Mouse (Mus musculus): ENCODE data around the gene Akap6. TPM values are rescaled to one million over a fixed set of nuclear protein-coding genes. Genes with fewer than 3 reads are reported as not detected.
"Not testable (repeated sequence)": the region's sequence is repeated elsewhere in the genome, so short reads cannot be mapped to it uniquely, and the experiment has no call there.

Gene Akap6
- polyA plus RNA-seq, 1 experiment from 2014 or later: 4.5 TPM

DNA sequence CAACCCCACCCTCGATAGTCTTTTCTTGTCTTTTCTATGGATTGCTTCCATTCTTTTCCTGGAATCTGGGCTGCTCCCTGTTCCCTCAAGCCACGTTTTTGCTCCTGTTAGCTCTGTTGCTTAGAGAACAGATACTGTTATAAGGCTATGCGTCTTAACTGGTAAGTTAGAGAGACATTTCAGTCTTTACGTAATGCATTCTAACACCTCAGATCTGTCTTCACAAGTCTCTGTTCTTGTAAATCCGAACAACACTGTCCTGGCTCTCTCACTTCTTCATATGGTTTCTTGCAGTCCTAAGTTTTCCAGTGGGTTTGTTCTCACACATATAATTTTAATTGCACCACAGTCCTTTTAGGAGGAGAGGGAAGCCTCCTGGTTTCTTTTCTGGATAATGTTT lies 20.5 kb downstream of the Akap6 start:
- DNase-seq (ENCODE audit: low spot score) (no peak), ATAC-seq (replicated peaks; ENCODE audit: insufficient number of reproducible peaks, low FRiP score, low TSS enrichment, low read depth) (no peak)
- Histone ChIP-seq H3K4me2 (ENCODE audit: low read depth, low read length) (no peak overlapping the region), H3K4me1 (ENCODE audit: control insufficient read depth, insufficient read depth, low read length) (no peaks in the 10 kb centered on the region), H3K9ac (replicated peaks; ENCODE audit: low read length) (no peak overlapping the region), H3K9me3 (replicated peaks; ENCODE audit: control insufficient read depth, low read length) (no peaks in the 10 kb centered on the region), H3K27me3 (ENCODE audit: control insufficient read depth, insufficient read depth, low read length) (no peaks in the 10 kb centered on the region), H3K4me3 (ENCODE audit: low read depth, low read length) (no peak overlapping the region), H3K36me3 (replicated peaks; ENCODE audit: control insufficient read depth, insufficient read depth, low read depth, low read length) (no peaks in the 10 kb centered on the region), H3K27ac (replicated peaks; ENCODE audit: low read depth, low read length) (no peak overlapping the region)
- 83% methylated on average over 5 of the region's 5 CpGs for whole genome bisulfite sequencing

GRCm38 (mm10) chr12:52724039-52724615 lies 24.9 kb downstream of the Akap6 start:
- H3K9ac ChIP-seq (replicated peaks; ENCODE audit: low read length); DNase-seq (ENCODE audit: low spot score); H3K27me3 ChIP-seq (ENCODE audit: control insufficient read depth, insufficient read depth, low read length); H3K4me3 ChIP-seq (ENCODE audit: low read depth, low read length); H3K9me3 ChIP-seq (replicated peaks; ENCODE audit: control insufficient read depth, low read length); H3K4me2 ChIP-seq (ENCODE audit: low read depth, low read length); H3K36me3 ChIP-seq (replicated peaks; ENCODE audit: control insufficient read depth, insufficient read depth, low read depth, low read length); H3K27ac ChIP-seq (replicated peaks; ENCODE audit: low read depth, low read length); ATAC-seq (replicated peaks; ENCODE audit: insufficient number of reproducible peaks, low FRiP score, low TSS enrichment, low read depth); H3K4me1 ChIP-seq (ENCODE audit: control insufficient read depth, insufficient read depth, low read length): not testable (repeated sequence)
- 73% methylated on average over 3 of the region's 3 CpGs for WGBS

- no peak overlapping the region for H3K4me2 ChIP-seq (ENCODE audit: low read depth, low read length)
- H3K27ac ChIP-seq (replicated peaks; ENCODE audit: low read depth, low read length): no peak overlapping the region
- DNase-seq (ENCODE audit: low spot score) (no peak), ATAC-seq (replicated peaks; ENCODE audit: insufficient number of reproducible peaks, low FRiP score, low TSS enrichment, low read depth) (no peak)
- no peaks in the 10 kb centered on the region for H3K4me1 ChIP-seq (ENCODE audit: control insufficient read depth, insufficient read depth, low read length)
- H3K9me3 ChIP-seq (replicated peaks; ENCODE audit: control insufficient read depth, low read length): no peaks in the 10 kb centered on the region
- no peaks in the 10 kb centered on the region for H3K27me3 ChIP-seq (ENCODE audit: control insufficient read depth, insufficient read depth, low read length)
- no peak overlapping the region for H3K9ac ChIP-seq (replicated peaks; ENCODE audit: low read length)
- 62% methylated on average over 10 of the region's 10 CpGs for WGBS
- H3K4me3 ChIP-seq (ENCODE audit: low read depth, low read length): no peak overlapping the region
- no peaks in the 10 kb centered on the region for H3K36me3 ChIP-seq (replicated peaks; ENCODE audit: control insufficient read depth, insufficient read depth, low read depth, low read length)
Observed at GRCm38 (mm10) chr12:52726434-52727231, 27.4 kb downstream of the Akap6 start.

GRCm38 (mm10) chr12:52729396-52729795 lies 30.2 kb downstream of the Akap6 start:
- Histone ChIP-seq H3K4me1 (ENCODE audit: control insufficient read depth, insufficient read depth, low read length) (no peaks in the 10 kb centered on the region), H3K9me3 (replicated peaks; ENCODE audit: control insufficient read depth, low read length) (no peaks in the 10 kb centered on the region), H3K9ac (replicated peaks; ENCODE audit: low read length) (no peak overlapping the region), H3K4me3 (ENCODE audit: low read depth, low read length) (no peak overlapping the region), H3K27me3 (ENCODE audit: control insufficient read depth, insufficient read depth, low read length) (no peaks in the 10 kb centered on the region), H3K4me2 (ENCODE audit: low read depth, low read length) (no peak overlapping the region), H3K27ac (replicated peaks; ENCODE audit: low read depth, low read length) (no peak overlapping the region), H3K36me3 (replicated peaks; ENCODE audit: control insufficient read depth, insufficient read depth, low read depth, low read length) (no peaks in the 10 kb centered on the region)
- DNase-seq (ENCODE audit: low spot score) (no peak), ATAC-seq (replicated peaks; ENCODE audit: insufficient number of reproducible peaks, low FRiP score, low TSS enrichment, low read depth) (no peak)
- WGBS: 81% methylated on average over 6 of the region's 6 CpGs

GRCm38 (mm10) chr12:52735161-52735560 lies 36.0 kb downstream of the Akap6 start:
- H3K27ac ChIP-seq (replicated peaks; ENCODE audit: low read depth, low read length); H3K9me3 ChIP-seq (replicated peaks; ENCODE audit: control insufficient read depth, low read length); H3K9ac ChIP-seq (replicated peaks; ENCODE audit: low read length); DNase-seq (ENCODE audit: low spot score); H3K4me2 ChIP-seq (ENCODE audit: low read depth, low read length); H3K4me3 ChIP-seq (ENCODE audit: low read depth, low read length); ATAC-seq (replicated peaks; ENCODE audit: insufficient number of reproducible peaks, low FRiP score, low TSS enrichment, low read depth); H3K27me3 ChIP-seq (ENCODE audit: control insufficient read depth, insufficient read depth, low read length); H3K36me3 ChIP-seq (replicated peaks; ENCODE audit: control insufficient read depth, insufficient read depth, low read depth, low read length); H3K4me1 ChIP-seq (ENCODE audit: control insufficient read depth, insufficient read depth, low read length): not testable (repeated sequence)
- WGBS: 93% methylated on average over 6 of the region's 11 CpGs

DNA sequence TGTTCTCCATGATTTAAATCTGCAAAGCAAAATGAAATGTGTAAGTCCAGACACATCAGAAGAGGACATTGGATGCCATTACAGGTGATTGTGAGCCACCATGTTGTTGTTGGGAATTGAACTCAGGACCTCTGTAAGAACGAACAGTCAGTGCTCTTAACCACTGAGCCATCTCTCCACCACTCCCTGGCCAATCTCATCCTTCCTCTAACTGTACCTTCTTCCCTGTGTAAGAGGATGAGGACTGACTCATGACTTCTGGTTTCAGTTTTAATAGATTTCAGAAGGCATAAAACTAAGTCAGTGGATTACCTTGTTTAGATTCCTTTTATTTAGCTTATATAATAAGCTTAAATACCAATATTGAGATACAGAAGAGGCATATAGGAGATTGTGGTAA lies 38.0 kb downstream of the Akap6 start:
- no peak for ATAC-seq (replicated peaks; ENCODE audit: insufficient number of reproducible peaks, low FRiP score, low TSS enrichment, low read depth)

DNA sequence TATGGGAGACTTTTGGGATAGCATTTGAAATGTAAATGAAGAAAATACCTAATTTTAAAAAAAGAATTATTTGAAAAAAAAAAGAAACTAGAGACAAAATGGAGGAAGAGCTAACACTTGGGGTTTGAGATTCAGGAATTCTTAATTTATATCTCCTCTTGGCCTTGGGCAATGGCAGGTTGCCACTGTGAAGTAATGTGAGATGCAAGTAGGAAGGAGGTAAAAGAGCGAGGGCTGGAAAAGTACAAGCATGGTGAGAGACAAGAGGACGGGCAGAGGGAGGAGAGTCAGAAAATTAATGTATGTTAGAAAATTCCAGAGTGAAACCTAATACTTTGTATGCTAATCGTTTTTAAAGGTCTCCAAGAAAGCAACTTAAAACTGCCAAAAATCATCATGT lies 40.1 kb downstream of the Akap6 start:
- 52% methylated on average over 3 of the region's 3 CpGs for WGBS
- no peak overlapping the region for H3K4me2 ChIP-seq (ENCODE audit: low read depth, low read length)
- H3K9me3 ChIP-seq (replicated peaks; ENCODE audit: control insufficient read depth, low read length): no peaks in the 10 kb centered on the region
- H3K4me3 ChIP-seq (ENCODE audit: low read depth, low read length): no peak overlapping the region
- H3K27ac ChIP-seq (replicated peaks; ENCODE audit: low read depth, low read length): no peak overlapping the region
- no peak overlapping the region for H3K9ac ChIP-seq (replicated peaks; ENCODE audit: low read length)
- H3K36me3 ChIP-seq (replicated peaks; ENCODE audit: control insufficient read depth, insufficient read depth, low read depth, low read length): no peaks in the 10 kb centered on the region
- no peaks in the 10 kb centered on the region for H3K27me3 ChIP-seq (ENCODE audit: control insufficient read depth, insufficient read depth, low read length)
- H3K4me1 ChIP-seq (ENCODE audit: control insufficient read depth, insufficient read depth, low read length): no peaks in the 10 kb centered on the region
- ATAC-seq (replicated peaks; ENCODE audit: insufficient number of reproducible peaks, low FRiP score, low TSS enrichment, low read depth) (no peak), DNase-seq (ENCODE audit: low spot score) (no peak)

More for the DNA sequence above, 38.0 kb downstream of the Akap6 start:
- Histone ChIP-seq H3K27me3 (ENCODE audit: control insufficient read depth, insufficient read depth, low read length) (no peaks in the 10 kb centered on the region), H3K4me3 (ENCODE audit: low read depth, low read length) (no peak overlapping the region), H3K36me3 (replicated peaks; ENCODE audit: control insufficient read depth, insufficient read depth, low read depth, low read length) (no peaks in the 10 kb centered on the region), H3K4me1 (ENCODE audit: control insufficient read depth, insufficient read depth, low read length) (no peaks in the 10 kb centered on the region), H3K9me3 (replicated peaks; ENCODE audit: control insufficient read depth, low read length) (no peaks in the 10 kb centered on the region), H3K27ac (replicated peaks; ENCODE audit: low read depth, low read length) (no peak overlapping the region), H3K9ac (replicated peaks; ENCODE audit: low read length) (no peak overlapping the region), H3K4me2 (ENCODE audit: low read depth, low read length) (no peak overlapping the region)
- no peak for DNase-seq (ENCODE audit: low spot score)
- WGBS: 92% methylated on average over 1 of the region's 1 CpGs

- ATAC-seq (replicated peaks; ENCODE audit: insufficient number of reproducible peaks, low FRiP score, low TSS enrichment, low read depth) (no peak), DNase-seq (ENCODE audit: low spot score) (no peak)
- WGBS: 89% methylated on average over 5 of the region's 5 CpGs
- Histone ChIP-seq H3K27ac (replicated peaks; ENCODE audit: low read depth, low read length) (no peak overlapping the region), H3K4me3 (ENCODE audit: low read depth, low read length) (no peak overlapping the region), H3K27me3 (ENCODE audit: control insufficient read depth, insufficient read depth, low read length) (no peaks in the 10 kb centered on the region), H3K4me2 (ENCODE audit: low read depth, low read length) (no peak overlapping the region), H3K9ac (replicated peaks; ENCODE audit: low read length) (no peak overlapping the region), H3K9me3 (replicated peaks; ENCODE audit: control insufficient read depth, low read length) (no peaks in the 10 kb centered on the region), H3K4me1 (ENCODE audit: control insufficient read depth, insufficient read depth, low read length) (no peaks in the 10 kb centered on the region), H3K36me3 (replicated peaks; ENCODE audit: control insufficient read depth, insufficient read depth, low read depth, low read length) (no peaks in the 10 kb centered on the region)
Observed at GRCm38 (mm10) chr12:52741801-52742200, 42.6 kb downstream of the Akap6 start.
